Mouse (Mus musculus) right cerebral cortex, postnatal 36 days (tissue): ENCODE measurements around the gene Ralgapa2.

Experiments used
- DNase-seq, 2 experiments: peaks; one replicate each; pipeline ENCODE4 v3.0.0; 2022; ENCODE audit warnings: low spot score in 2 of 2, mixed read lengths in 1 of 2

Gene Ralgapa2

GRCm38 (mm10) chr2:146359676-146360075 lies 152.5 kb downstream of the Ralgapa2 start:
- no peak for DNase-seq

- DNase-seq = peak in 1 of 2 experiments; percentile 35
These were observed 155.6 kb downstream of the Ralgapa2 start for GRCm38 (mm10) chr2:146356524-146356923.

GRCm38 (mm10) chr2:146350230-146350629 lies 161.9 kb downstream of the Ralgapa2 start:
- no peak for DNase-seq

GRCm38 (mm10) chr2:146347942-146348341 lies 164.2 kb downstream of the Ralgapa2 start:
- DNase-seq = peak; percentile 47 to 48

GRCm38 (mm10) chr2:146340090-146340489 lies 172.1 kb downstream of the Ralgapa2 start:
- no peak for DNase-seq

- no peak for DNase-seq
These were observed 174.6 kb downstream of the Ralgapa2 start for GRCm38 (mm10) chr2:146337540-146337939.

- no peak for DNase-seq
These were observed 180.2 kb downstream of the Ralgapa2 start for GRCm38 (mm10) chr2:146331894-146332476.

- peak; percentile 32 to 44 for DNase-seq
These were observed 181.3 kb downstream of the Ralgapa2 start for GRCm38 (mm10) chr2:146330772-146331281.

- no peak for DNase-seq
These were observed 182.0 kb downstream of the Ralgapa2 start for GRCm38 (mm10) chr2:146330101-146330500.

GRCm38 (mm10) chr2:146326654-146327053 lies 185.5 kb downstream of the Ralgapa2 start:
- DNase-seq = no peak

GRCm38 (mm10) chr2:146324907-146325715 lies 187.0 kb downstream of the Ralgapa2 start:
- DNase-seq = peak in 1 of 2 experiments; percentile 18

- DNase-seq = no peak
These were observed 187.8 kb downstream of the Ralgapa2 start for GRCm38 (mm10) chr2:146324140-146324906.

- no peak for DNase-seq
These were observed 188.6 kb downstream of the Ralgapa2 start for GRCm38 (mm10) chr2:146323528-146323927.

- no peak for DNase-seq
These were observed 189.4 kb downstream of the Ralgapa2 start for GRCm38 (mm10) chr2:146322770-146323169.

GRCm38 (mm10) chr2:146322019-146322418 lies 190.1 kb downstream of the Ralgapa2 start:
- DNase-seq = no peak

GRCm38 (mm10) chr2:146320666-146321065 lies 191.5 kb downstream of the Ralgapa2 start:
- no peak for DNase-seq

- DNase-seq = no peak
These were observed 197.4 kb downstream of the Ralgapa2 start for GRCm38 (mm10) chr2:146314751-146315150.

- no peak for DNase-seq
These were observed 198.3 kb downstream of the Ralgapa2 start for GRCm38 (mm10) chr2:146313811-146314210.

- no peak for DNase-seq
These were observed 201.4 kb downstream of the Ralgapa2 start for GRCm38 (mm10) chr2:146310760-146311159.

GRCm38 (mm10) chr2:146310291-146310690 lies 201.9 kb downstream of the Ralgapa2 start:
- no peak for DNase-seq

- DNase-seq = no peak
These were observed 202.7 kb downstream of the Ralgapa2 start for GRCm38 (mm10) chr2:146309413-146309812.

- no peak for DNase-seq
These were observed 205.1 kb downstream of the Ralgapa2 start for GRCm38 (mm10) chr2:146307060-146307459.
